Mouse (Mus musculus): ENCODE data around the gene Ms4a6d. TPM values are rescaled to one million over a fixed set of nuclear protein-coding genes. Genes with fewer than 3 reads are reported as not detected.

The Ms4a6d gene
- polyA plus RNA-seq (2015; fragmentation: Nextera tagmentation; extraction: Ambion mirVana), result 1.7 and 2.6 TPM in 2 replicates

DNA sequence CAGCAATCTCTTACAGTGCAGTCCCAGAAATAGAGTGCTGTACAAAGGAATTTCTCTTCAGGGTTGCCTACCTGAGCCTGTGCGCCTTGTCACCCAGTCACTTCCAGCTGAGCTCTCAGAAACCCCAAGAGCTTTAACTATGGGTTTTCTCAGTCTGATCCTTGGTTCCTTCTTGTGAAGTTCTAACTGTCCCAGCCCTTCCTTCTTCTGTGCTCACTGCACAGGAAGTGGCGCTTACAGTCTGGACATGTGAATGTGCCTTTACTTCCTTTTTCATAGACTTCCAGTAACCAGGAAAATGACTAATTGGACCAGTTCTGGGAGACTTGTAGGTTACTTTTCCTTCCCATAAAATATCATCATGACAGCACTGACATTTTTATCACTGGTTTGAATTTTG is at the start of gene Ms4a6d:
Gene Ms4a6d (minus strand): TSS at position 247 of the 400 bp plus-strand sequence.
- Histone ChIP-seq H3K27me3 (ENCODE audit: insufficient read depth, low read length) (no peaks in the 10 kb centered on the region), H3K9ac (replicated peaks; ENCODE audit: low read length) (no peak within 1 kb of the TSS), H3K4me1 (ENCODE audit: insufficient read depth, low read length) (no peaks in the 10 kb centered on the region), H3K4me3 (ENCODE audit: low read length) (no peak within 1 kb of the TSS), H3K36me3 (ENCODE audit: insufficient read depth, low read length) (no peaks in the 10 kb centered on the region), H3K9me3 (ENCODE audit: low read length) (no peaks in the 10 kb centered on the region), H3K27ac (ENCODE audit: low read length) (no peak within 1 kb of the TSS), H3K4me2 (replicated peaks; ENCODE audit: low read depth, low read length) (no peak within 1 kb of the TSS)
- WGBS, result 83% methylated on average over 2 of the region's 2 CpGs
- ATAC-seq (ENCODE audit: low FRiP score, low TSS enrichment), result no peak

DNA sequence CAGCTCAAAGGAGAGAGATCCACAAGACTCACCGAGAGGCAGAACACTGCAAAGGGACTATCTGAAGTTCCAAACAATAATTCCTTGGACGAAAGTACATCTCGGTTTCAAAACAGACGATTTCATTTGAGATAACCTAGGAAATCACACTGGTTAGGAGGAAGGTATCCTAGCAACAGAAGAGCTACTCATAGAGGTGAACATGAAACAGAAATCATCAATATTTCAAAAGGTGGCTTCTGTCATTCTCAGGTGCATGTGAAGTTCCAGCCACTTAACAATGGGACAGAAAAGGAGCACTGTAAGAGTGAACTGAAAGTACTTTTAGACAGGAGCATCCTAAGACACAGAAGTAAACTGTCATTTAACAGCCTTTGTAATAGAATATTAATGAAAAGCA is 44.9 kb upstream of the Ms4a6d start:
- no peak overlapping the region for H3K27ac ChIP-seq (ENCODE audit: low read length)
- no peak overlapping the region for H3K4me3 ChIP-seq (ENCODE audit: low read length)
- no peaks in the 10 kb centered on the region for H3K27me3 ChIP-seq (ENCODE audit: insufficient read depth, low read length)
- H3K4me1 ChIP-seq (ENCODE audit: insufficient read depth, low read length), result no peaks in the 10 kb centered on the region
- H3K36me3 ChIP-seq (ENCODE audit: insufficient read depth, low read length), result no peaks in the 10 kb centered on the region
- ATAC-seq (ENCODE audit: low FRiP score, low TSS enrichment), result no peak
- no peaks in the 10 kb centered on the region for H3K9me3 ChIP-seq (ENCODE audit: low read length)
- 82% methylated on average over 4 of the region's 4 CpGs for WGBS
- no peak overlapping the region for H3K4me2 ChIP-seq (replicated peaks; ENCODE audit: low read depth, low read length)
- H3K9ac ChIP-seq (replicated peaks; ENCODE audit: low read length), result no peak overlapping the region

DNA sequence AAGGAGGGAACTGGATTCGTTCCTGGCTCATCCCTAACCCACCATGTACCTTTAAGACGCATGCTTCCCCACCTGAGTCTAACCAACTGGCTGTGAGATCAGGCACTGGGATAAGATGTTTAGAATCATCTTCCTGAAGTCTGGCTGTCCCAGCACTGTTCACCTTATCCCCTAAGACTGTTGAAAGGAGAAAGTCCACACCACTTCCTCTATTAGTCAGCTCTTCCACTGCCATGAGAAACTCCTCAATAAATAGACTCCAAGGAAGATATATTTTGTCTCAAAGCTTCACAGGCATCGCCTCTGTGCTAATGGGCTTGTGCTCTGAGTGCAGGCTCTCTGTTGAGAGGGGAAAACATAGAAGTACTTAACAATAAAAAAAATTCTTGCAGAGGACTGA is 41.5 kb upstream of the Ms4a6d start:
- no peaks in the 10 kb centered on the region for H3K4me1 ChIP-seq (ENCODE audit: insufficient read depth, low read length)
- ATAC-seq (ENCODE audit: low FRiP score, low TSS enrichment), result no peak
- no peaks in the 10 kb centered on the region for H3K36me3 ChIP-seq (ENCODE audit: insufficient read depth, low read length)
- H3K9me3 ChIP-seq (ENCODE audit: low read length), result no peaks in the 10 kb centered on the region
- WGBS, result 83% methylated on average over 3 of the region's 3 CpGs
- no peak overlapping the region for H3K4me2 ChIP-seq (replicated peaks; ENCODE audit: low read depth, low read length)
- no peak overlapping the region for H3K4me3 ChIP-seq (ENCODE audit: low read length)
- H3K27ac ChIP-seq (ENCODE audit: low read length), result no peak overlapping the region
- no peaks in the 10 kb centered on the region for H3K27me3 ChIP-seq (ENCODE audit: insufficient read depth, low read length)
- H3K9ac ChIP-seq (replicated peaks; ENCODE audit: low read length), result no peak overlapping the region

- Histone ChIP-seq H3K4me2 (replicated peaks; ENCODE audit: low read depth, low read length) (no peak within 1 kb of the TSS), H3K4me3 (ENCODE audit: low read length) (no peak within 1 kb of the TSS), H3K4me1 (ENCODE audit: insufficient read depth, low read length) (no peaks in the 10 kb centered on the region), H3K27me3 (ENCODE audit: insufficient read depth, low read length) (no peaks in the 10 kb centered on the region), H3K27ac (ENCODE audit: low read length) (no peak within 1 kb of the TSS), H3K36me3 (ENCODE audit: insufficient read depth, low read length) (no peaks in the 10 kb centered on the region), H3K9ac (replicated peaks; ENCODE audit: low read length) (no peak within 1 kb of the TSS), H3K9me3 (ENCODE audit: low read length) (no peaks in the 10 kb centered on the region)
- 70% methylated on average over 1 of the region's 1 CpGs for WGBS
- no peak for ATAC-seq (ENCODE audit: low FRiP score, low TSS enrichment)
Measured at GRCm38 (mm10) chr19:11640732-11641131, 36.1 kb upstream of the Ms4a6d start, which contains the start of gene Ms4a3. TSS of gene Ms4a3 (minus strand) at chr19:11640851.

- H3K9ac ChIP-seq (replicated peaks; ENCODE audit: low read length), result no peak overlapping the region
- H3K4me1 ChIP-seq (ENCODE audit: insufficient read depth, low read length), result no peaks in the 10 kb centered on the region
- no peak overlapping the region for H3K27ac ChIP-seq (ENCODE audit: low read length)
- H3K4me2 ChIP-seq (replicated peaks; ENCODE audit: low read depth, low read length), result no peak overlapping the region
- H3K36me3 ChIP-seq (ENCODE audit: insufficient read depth, low read length), result no peaks in the 10 kb centered on the region
- no peak overlapping the region for H3K4me3 ChIP-seq (ENCODE audit: low read length)
- no peaks in the 10 kb centered on the region for H3K9me3 ChIP-seq (ENCODE audit: low read length)
- WGBS, result 75% methylated on average over 4 of the region's 4 CpGs
- H3K27me3 ChIP-seq (ENCODE audit: insufficient read depth, low read length), result no peaks in the 10 kb centered on the region
- no peak for ATAC-seq (ENCODE audit: low FRiP score, low TSS enrichment)
Measured at GRCm38 (mm10) chr19:11639038-11639437, 34.4 kb upstream of the Ms4a6d start.

DNA sequence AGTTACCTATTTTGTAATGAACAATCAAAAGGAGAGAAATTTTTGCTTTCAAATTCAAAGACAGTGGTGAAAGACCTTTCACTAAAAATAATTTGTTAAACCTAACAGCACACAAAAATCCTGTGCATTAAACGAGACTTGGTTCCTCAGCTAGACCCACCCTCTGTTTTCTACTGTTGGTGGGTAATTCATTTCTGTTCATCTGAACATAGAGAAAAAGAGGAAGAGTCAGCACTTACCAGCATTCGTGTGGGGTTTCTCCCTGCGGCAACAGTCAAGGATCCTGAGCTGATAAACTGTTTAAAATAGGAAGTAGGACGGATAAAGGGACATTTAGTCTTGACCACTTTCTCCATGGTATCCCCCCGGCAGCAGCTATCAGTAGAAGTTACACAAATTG is 30.9 kb upstream of the Ms4a6d start:
- Histone ChIP-seq H3K9ac (replicated peaks; ENCODE audit: low read length) (no peak overlapping the region), H3K36me3 (ENCODE audit: insufficient read depth, low read length) (no peaks in the 10 kb centered on the region), H3K9me3 (ENCODE audit: low read length) (no peaks in the 10 kb centered on the region), H3K4me2 (replicated peaks; ENCODE audit: low read depth, low read length) (no peak overlapping the region), H3K27ac (ENCODE audit: low read length) (no peak overlapping the region), H3K4me1 (ENCODE audit: insufficient read depth, low read length) (no peaks in the 10 kb centered on the region), H3K27me3 (ENCODE audit: insufficient read depth, low read length) (no peaks in the 10 kb centered on the region), H3K4me3 (ENCODE audit: low read length) (no peak overlapping the region)
- no peak for ATAC-seq (ENCODE audit: low FRiP score, low TSS enrichment)
- WGBS, result 79% methylated on average over 5 of the region's 5 CpGs

- no peak overlapping the region for H3K4me3 ChIP-seq (ENCODE audit: low read length)
- no peak overlapping the region for H3K27ac ChIP-seq (ENCODE audit: low read length)
- no peak overlapping the region for H3K4me2 ChIP-seq (replicated peaks; ENCODE audit: low read depth, low read length)
- no peaks in the 10 kb centered on the region for H3K36me3 ChIP-seq (ENCODE audit: insufficient read depth, low read length)
- ATAC-seq (ENCODE audit: low FRiP score, low TSS enrichment), result no peak
- WGBS, result 78% methylated on average over 2 of the region's 2 CpGs
- no peaks in the 10 kb centered on the region for H3K4me1 ChIP-seq (ENCODE audit: insufficient read depth, low read length)
- no peaks in the 10 kb centered on the region for H3K27me3 ChIP-seq (ENCODE audit: insufficient read depth, low read length)
- H3K9ac ChIP-seq (replicated peaks; ENCODE audit: low read length), result no peak overlapping the region
- H3K9me3 ChIP-seq (ENCODE audit: low read length), result no peaks in the 10 kb centered on the region
Measured at GRCm38 (mm10) chr19:11634330-11634729, 29.7 kb upstream of the Ms4a6d start.

- Histone ChIP-seq H3K4me3 (ENCODE audit: low read length) (no peak overlapping the region), H3K4me2 (replicated peaks; ENCODE audit: low read depth, low read length) (no peak overlapping the region), H3K27me3 (ENCODE audit: insufficient read depth, low read length) (no peaks in the 10 kb centered on the region), H3K9ac (replicated peaks; ENCODE audit: low read length) (no peak overlapping the region), H3K27ac (ENCODE audit: low read length) (no peak overlapping the region), H3K36me3 (ENCODE audit: insufficient read depth, low read length) (no peaks in the 10 kb centered on the region), H3K9me3 (ENCODE audit: low read length) (no peaks in the 10 kb centered on the region), H3K4me1 (ENCODE audit: insufficient read depth, low read length) (no peaks in the 10 kb centered on the region)
- ATAC-seq (ENCODE audit: low FRiP score, low TSS enrichment), result no peak
- WGBS, result 84% methylated on average over 1 of the region's 1 CpGs
Measured at GRCm38 (mm10) chr19:11633732-11634131, 29.1 kb upstream of the Ms4a6d start.

DNA sequence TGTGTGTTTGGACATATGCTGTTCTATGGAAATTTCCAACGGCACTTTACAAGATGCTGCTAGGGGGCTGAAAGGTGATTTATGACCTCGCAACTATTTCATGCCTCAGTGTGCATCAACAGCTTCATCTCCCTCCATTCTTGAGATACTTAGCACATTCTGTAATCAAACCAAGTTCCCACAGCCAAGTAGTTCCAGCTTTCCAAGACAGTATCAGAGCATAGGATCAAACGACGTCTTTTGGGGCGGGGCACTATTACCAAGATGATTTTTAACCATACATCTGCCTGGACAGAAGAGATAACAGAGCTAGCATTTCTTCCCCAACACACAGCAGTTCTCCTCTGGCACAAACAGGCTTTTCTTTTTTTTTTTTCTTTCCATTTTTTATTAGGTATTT is 20.6 kb upstream of the Ms4a6d start:
- WGBS, result 45% methylated on average over 5 of the region's 5 CpGs
- no peaks in the 10 kb centered on the region for H3K36me3 ChIP-seq (ENCODE audit: insufficient read depth, low read length)
- ATAC-seq (ENCODE audit: low FRiP score, low TSS enrichment), result peak; percentile 23; the same call in 1 of the 2 replicates

GRCm38 (mm10) chr19:11624800-11625199 is 20.2 kb upstream of the Ms4a6d start:
- no peak overlapping the region for H3K4me2 ChIP-seq (replicated peaks; ENCODE audit: low read depth, low read length)
- H3K9me3 ChIP-seq (ENCODE audit: low read length), result no peaks in the 10 kb centered on the region
- no peak overlapping the region for H3K4me3 ChIP-seq (ENCODE audit: low read length)
- H3K9ac ChIP-seq (replicated peaks; ENCODE audit: low read length), result no peak overlapping the region
- no peak for ATAC-seq (ENCODE audit: low FRiP score, low TSS enrichment)
- H3K4me1 ChIP-seq (ENCODE audit: insufficient read depth, low read length), result 0 out of 2 replicates have a peak, but pooled peaks cover 2% of the 10 kb centered on the region
- H3K27me3 ChIP-seq (ENCODE audit: insufficient read depth, low read length), result no peaks in the 10 kb centered on the region
- H3K27ac ChIP-seq (ENCODE audit: low read length), result no peak overlapping the region
- no peaks in the 10 kb centered on the region for H3K36me3 ChIP-seq (ENCODE audit: insufficient read depth, low read length)

More for the DNA sequence above, 20.6 kb upstream of the Ms4a6d start:
- H3K4me2 ChIP-seq (replicated peaks; ENCODE audit: low read depth, low read length), result no peak overlapping the region
- no peaks in the 10 kb centered on the region for H3K27me3 ChIP-seq (ENCODE audit: insufficient read depth, low read length)
- 0 out of 2 replicates have a peak, but pooled peaks cover 2% of the 10 kb centered on the region for H3K4me1 ChIP-seq (ENCODE audit: insufficient read depth, low read length)
- H3K9ac ChIP-seq (replicated peaks; ENCODE audit: low read length), result no peak overlapping the region
- no peak overlapping the region for H3K27ac ChIP-seq (ENCODE audit: low read length)
- H3K4me3 ChIP-seq (ENCODE audit: low read length), result no peak overlapping the region
- no peaks in the 10 kb centered on the region for H3K9me3 ChIP-seq (ENCODE audit: low read length)

All from kidney, embryonic 16.5 days (tissue).